Mouse (Mus musculus): ENCODE measurements around the gene Crebl2.

- 0 out of 2 replicates have a peak, but pooled peaks have one; percentile 1 for TF ChIP-seq ZNF384 (IDR thresholded peaks at IDR 0.05; ENCODE audit: low read depth, low read length)
- TF ChIP-seq TCF12 (IDR thresholded peaks at IDR 0.05; ENCODE audit: low read depth, low read length): no peak
- no peak for TF ChIP-seq KAT2A (IDR thresholded peaks at IDR 0.05; ENCODE audit: insufficient replicate concordance, low read length)
- no peak for TF ChIP-seq CHD1 (IDR thresholded peaks at IDR 0.05; ENCODE audit: low read depth, low read length)
- TF ChIP-seq POLR2AphosphoS2 (IDR thresholded peaks at IDR 0.05; ENCODE audit: low read depth, low read length): no peak
- TF ChIP-seq POLR2A (IDR thresholded peaks at IDR 0.05; ENCODE audit: low read depth, low read length): no peak
- TF ChIP-seq EP300 (IDR thresholded peaks at IDR 0.05; ENCODE audit: low read length): no peak
- no peak for TF ChIP-seq MYC (IDR thresholded peaks at IDR 0.05; ENCODE audit: low read depth, low read length)
- no peak for TF ChIP-seq ZMIZ1 (IDR thresholded peaks at IDR 0.05; ENCODE audit: low read depth, low read length)
- TF ChIP-seq SMC3 (IDR thresholded peaks at IDR 0.05; ENCODE audit: low read depth, low read length): peak; percentile 86
- no peak for TF ChIP-seq JUN (IDR thresholded peaks at IDR 0.05; ENCODE audit: insufficient read depth, low read depth, low read length)
- TF ChIP-seq CTCF (conservative IDR thresholded peaks at IDR 0.05 in 1 of 2, IDR thresholded peaks at IDR 0.05 in 1 of 2; ENCODE audit: low read depth in 2 of 2, low read length in 2 of 2): peak; percentile 97 to 99
- TF ChIP-seq CHD2 (IDR thresholded peaks at IDR 0.05; ENCODE audit: low read length): no peak
These were observed 33.2 kb downstream of the Crebl2 start for GRCm38 (mm10) chr6:134863146-134863545.

All from CH12.LX (cell line).